In the genomic region with DNA sequence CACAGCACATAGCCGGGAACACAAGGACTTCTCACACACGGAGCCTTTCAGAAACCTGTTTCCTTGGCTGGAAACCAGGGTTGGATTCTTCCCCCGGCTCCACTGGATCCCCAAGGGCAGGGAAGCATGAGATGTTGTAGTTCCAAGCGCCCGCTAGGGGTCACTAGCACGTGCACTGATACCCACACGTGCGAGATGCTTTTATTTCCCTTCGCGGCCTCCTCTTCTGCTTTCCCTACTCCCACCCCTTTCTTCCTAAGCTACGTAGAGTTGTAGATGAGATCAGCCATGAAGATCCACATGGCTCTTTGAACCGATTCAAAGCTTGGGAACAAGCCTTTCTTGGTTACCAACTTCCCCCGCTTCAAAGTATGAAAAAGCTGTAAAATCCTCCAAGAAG, we compare ENCODE assay signal across 8 mouse cellular contexts. TPM values are rescaled to one million over a fixed set of nuclear protein-coding genes. Genes with fewer than 3 reads are reported as not detected.
DNase-seq lines count a peak whose midpoint lies in the region; ATAC-seq and TF ChIP-seq lines count a peak whose summit lies in the region.

No protein-coding gene starts in this region.

- H3K4me3 ChIP-seq in gastrocnemius, adult 2 months, result no peak overlapping the region
- no peak overlapping the region for H3K4me3 ChIP-seq in bone marrow macrophage, adult 2 months (ENCODE audit: insufficient read depth, low read length)
- H3K4me3 ChIP-seq in embryonic facial prominence, embryonic 14.5 days (ENCODE audit: low read depth, low read length), result no peak overlapping the region
- H3K4me3 ChIP-seq in liver, postnatal 0 days (ENCODE audit: low read depth, low read length), result no peak overlapping the region
- H3K4me3 ChIP-seq in small intestine, adult 2 months (ENCODE audit: low read depth, low read length), result no peak overlapping the region

- no peak for ATAC-seq in embryonic facial prominence, embryonic 14.5 days (ENCODE audit: low read depth)
- no peak for ATAC-seq in liver, postnatal 0 days

- no peaks in the 10 kb centered on the region for H3K4me1 ChIP-seq in bone marrow macrophage, adult 2 months (ENCODE audit: control insufficient read depth, insufficient read depth, low read length)
- no peaks in the 10 kb centered on the region for H3K4me1 ChIP-seq in embryonic facial prominence, embryonic 14.5 days (ENCODE audit: control insufficient read depth, insufficient read depth, low read length)
- 0 out of 2 replicates have a peak, but pooled peaks cover 2% of the 10 kb centered on the region for H3K4me1 ChIP-seq in liver, postnatal 0 days (ENCODE audit: insufficient read depth)
- no peaks in the 10 kb centered on the region for H3K4me1 ChIP-seq in small intestine, adult 2 months (ENCODE audit: control insufficient read depth, insufficient read depth, insufficient read length, low read length)

- intact Hi-C loops in gastrocnemius, adult 2 months (cut with DNase I), result loop anchor here (5.0 kb wide), 2 partner anchors 51 to 66 kb away; no protein-coding TSS in a partner anchor

- H3K36me3 ChIP-seq in embryonic facial prominence, embryonic 14.5 days (ENCODE audit: control insufficient read depth, insufficient read depth, low read length), result 0 out of 2 replicates have a peak, but pooled peaks cover 5% of the 10 kb centered on the region
- H3K36me3 ChIP-seq in liver, postnatal 0 days (replicated peaks; ENCODE audit: insufficient read depth, low read length), result no peaks in the 10 kb centered on the region
- no peaks in the 10 kb centered on the region for H3K36me3 ChIP-seq in small intestine, adult 2 months (ENCODE audit: control insufficient read depth, insufficient read depth, low read length)

- no peak overlapping the region for H3K4me2 ChIP-seq in embryonic facial prominence, embryonic 14.5 days (ENCODE audit: low read depth, low read length)
- no peak overlapping the region for H3K4me2 ChIP-seq in liver, postnatal 0 days (ENCODE audit: low read depth, low read length)

- H3K27me3 ChIP-seq in embryonic facial prominence, embryonic 14.5 days (replicated peaks; ENCODE audit: control insufficient read depth, insufficient read depth, low read length), result no peaks in the 10 kb centered on the region
- 0 out of 2 replicates have a peak, but pooled peaks cover 5% of the 10 kb centered on the region for H3K27me3 ChIP-seq in liver, postnatal 0 days (ENCODE audit: insufficient read depth, low read length)
- H3K27me3 ChIP-seq in small intestine, adult 2 months (ENCODE audit: control insufficient read depth, insufficient read depth, low read length), result 0 out of 2 replicates have a peak, but pooled peaks cover 4% of the 10 kb centered on the region

- 9% methylated on average over 13 of the region's 13 CpGs for WGBS in embryonic facial prominence, embryonic 14.5 days
- 9% methylated on average over 13 of the region's 13 CpGs for WGBS in liver, postnatal 0 days (ENCODE audit: insufficient replicate concordance)
- 10% methylated on average over 13 of the region's 13 CpGs for WGBS in small intestine, adult 2 months

- TF ChIP-seq CTCF in gastrocnemius, adult 2 months (IDR thresholded peaks at IDR 0.05), result peak; percentile 85
- TF ChIP-seq CTCF in bone marrow macrophage, adult 2 months (IDR thresholded peaks at IDR 0.05; ENCODE audit: low read depth, low read length), result peak; percentile 81
- peak; percentile 78 for TF ChIP-seq CTCF in liver, postnatal 0 days (IDR thresholded peaks at IDR 0.05; ENCODE audit: low read depth)
- TF ChIP-seq CTCF in small intestine, adult 2 months (IDR thresholded peaks at IDR 0.05; ENCODE audit: extremely low read depth, insufficient read length, insufficient replicate concordance, low read depth, low read length), result peak; percentile 86

- DNase-seq in gastrocnemius, adult 2 months, result peak; percentile 68
- DNase-seq in gastrocnemius, postnatal 25 days, result no peak
- DNase-seq in B cell, adult 2 months, result peak; percentile 57 to 58
- peak; percentile 86 for DNase-seq in embryonic facial prominence, embryonic 14.5 days (ENCODE audit: low spot score)
- peak; percentile 14 to 42 for DNase-seq in kidney, adult 8-10 months
- DNase-seq in liver, postnatal 0 days, result peak; percentile 59

- TF ChIP-seq EP300 in liver, postnatal 0 days (IDR thresholded peaks at IDR 0.05; ENCODE audit: low read depth), result no peak

- no peak overlapping the region for H3K27ac ChIP-seq in gastrocnemius, adult 2 months
- H3K27ac ChIP-seq in bone marrow macrophage, adult 2 months (ENCODE audit: insufficient read depth, low read depth, low read length), result no peak overlapping the region
- no peak overlapping the region for H3K27ac ChIP-seq in embryonic facial prominence, embryonic 14.5 days (replicated peaks; ENCODE audit: low read depth, low read length)
- H3K27ac ChIP-seq in liver, postnatal 0 days (ENCODE audit: low read depth), result no peak overlapping the region
- H3K27ac ChIP-seq in small intestine, adult 2 months (ENCODE audit: insufficient read depth, low read depth, low read length), result no peak overlapping the region

- peaks cover 5% of the 10 kb centered on the region; the same call in 1 of the 2 replicates for H3K9me3 ChIP-seq in embryonic facial prominence, embryonic 14.5 days (ENCODE audit: control insufficient read depth, low read length)
- no peaks in the 10 kb centered on the region for H3K9me3 ChIP-seq in liver, postnatal 0 days (ENCODE audit: low read length)

- no peak overlapping the region for H3K9ac ChIP-seq in embryonic facial prominence, embryonic 14.5 days (ENCODE audit: low read depth, low read length)
- H3K9ac ChIP-seq in liver, postnatal 0 days (replicated peaks), result no peak overlapping the region

- TF ChIP-seq POLR2A in bone marrow macrophage, adult 2 months (IDR thresholded peaks at IDR 0.05; ENCODE audit: borderline replicate concordance, low read depth, low read length), result no peak
- no peak for TF ChIP-seq POLR2A in small intestine, adult 2 months (IDR thresholded peaks at IDR 0.05; ENCODE audit: low read depth, low read length)

RNA-seq across cellular contexts. Expression of a gene that starts 40.0 kb away (rescaled TPM):
- total RNA-seq in gastrocnemius, adult 2 months (2021), result not detected
- total RNA-seq in gastrocnemius, postnatal 25 days (2021), result not detected
- polyA plus RNA-seq in bone marrow macrophage, adult 2 months (2012; ENCODE audit: insufficient read depth, insufficient read length, missing spikeins), result not detected in 2 replicates
- polyA plus RNA-seq in embryonic facial prominence, embryonic 14.5 days (2014; fragmentation: Nextera tagmentation; extraction: Ambion mirVana), result 0.29 and 1.2 TPM in 2 replicates
- not detected in 2 replicates for polyA plus RNA-seq in liver, postnatal 0 days (2015; fragmentation: Nextera tagmentation; extraction: Ambion mirVana)
- not detected in 2 replicates for polyA plus RNA-seq in small intestine, adult 2 months (2012; rRNA removed)
